Mouse (Mus musculus): Measurements from ENCODE around the gene Hist1h2bj.
"Not testable (repeated sequence)": the region's sequence is repeated elsewhere in the genome, so short reads cannot be mapped to it uniquely, and the experiment has no call there.

Hist1h2bj gene

GRCm38 (mm10) chr13:22040464-22041141 is 2.4 kb upstream of the Hist1h2bj start:
- DNase-seq = no peak

GRCm38 (mm10) chr13:22041142-22041536 is 1.9 kb upstream of the Hist1h2bj start, which contains the start of gene Hist1h4i:
Gene Hist1h4i (minus strand): TSS chr13:22041362.
- DNase-seq = peak; percentile 93 to 97

- DNase-seq = no peak
Observed at GRCm38 (mm10) chr13:22041651-22042567, 1.1 kb upstream of the Hist1h2bj start.

- DNase-seq = no peak
Observed at GRCm38 (mm10) chr13:22043503-22044431, 753 bp downstream of the Hist1h2bj start.

- no peak for DNase-seq
Observed at GRCm38 (mm10) chr13:22044432-22045155, 1.6 kb downstream of the Hist1h2bj start.

GRCm38 (mm10) chr13:22045311-22045710 is 2.3 kb downstream of the Hist1h2bj start:
- no peak for DNase-seq

GRCm38 (mm10) chr13:22049041-22049440 is 6.0 kb downstream of the Hist1h2bj start:
- no peak for DNase-seq

GRCm38 (mm10) chr13:22049737-22050440 is 6.9 kb downstream of the Hist1h2bj start:
- DNase-seq = no peak

- DNase-seq = peak; percentile 90 to 94
Observed at GRCm38 (mm10) chr13:22050591-22051522, 7.8 kb downstream of the Hist1h2bj start.

- DNase-seq = no peak
Observed at GRCm38 (mm10) chr13:22051523-22051859, 8.5 kb downstream of the Hist1h2bj start.

GRCm38 (mm10) chr13:22053754-22054153 is 10.7 kb downstream of the Hist1h2bj start:
- no peak for DNase-seq

GRCm38 (mm10) chr13:22061422-22061821 is 18.4 kb downstream of the Hist1h2bj start:
- DNase-seq = no peak

- no peak for DNase-seq
Observed at GRCm38 (mm10) chr13:22063468-22063867, 20.5 kb downstream of the Hist1h2bj start.

- not testable (repeated sequence) for DNase-seq
Observed at GRCm38 (mm10) chr13:22084140-22084539, 41.1 kb downstream of the Hist1h2bj start, which contains the start of gene Vmn1r188. Gene Vmn1r188 (plus strand): TSS chr13:22084440.

Measured in spleen, adult 18-20 months (tissue).